Mouse (Mus musculus): ENCODE measurements around the gene Pirt. TPM values are rescaled to one million over a fixed set of nuclear protein-coding genes. Genes with fewer than 3 reads are reported as not detected.

Gene Pirt
- total RNA-seq, 4 experiments from 2014 or later = 0.21 to 0.33 (median 0.25) TPM

GRCm38 (mm10) chr11:66946521-66946920, 34.7 kb downstream of the Pirt start:
- DNase-seq (ENCODE audit: low spot score in 2 of 2) = no peak

- no peak for DNase-seq (ENCODE audit: low spot score in 2 of 2)
Measured at GRCm38 (mm10) chr11:66946922-66947321, 35.1 kb downstream of the Pirt start.

GRCm38 (mm10) chr11:66956303-66956702, 44.5 kb downstream of the Pirt start, which contains the start of gene Tmem238l:
Gene Tmem238l, plus strand, starts transcription at chr11:66956638.
- no peak for DNase-seq (ENCODE audit: low spot score in 2 of 2)

GRCm38 (mm10) chr11:66960797-66961196, 49.0 kb downstream of the Pirt start:
- no peak for DNase-seq (ENCODE audit: low spot score in 2 of 2)

- no peak for DNase-seq (ENCODE audit: low spot score in 2 of 2)
Measured at GRCm38 (mm10) chr11:66961447-66962176, 49.8 kb downstream of the Pirt start.

GRCm38 (mm10) chr11:66963462-66963861, 51.7 kb downstream of the Pirt start:
- no peak for DNase-seq (ENCODE audit: low spot score in 2 of 2)

GRCm38 (mm10) chr11:66966500-66967116, 54.8 kb downstream of the Pirt start:
- no peak for DNase-seq (ENCODE audit: low spot score in 2 of 2)

- no peak for DNase-seq (ENCODE audit: low spot score in 2 of 2)
Measured at GRCm38 (mm10) chr11:66968575-66968974, 56.8 kb downstream of the Pirt start.

GRCm38 (mm10) chr11:66973507-66973906, 61.7 kb downstream of the Pirt start:
- DNase-seq (ENCODE audit: low spot score in 2 of 2) = no peak

GRCm38 (mm10) chr11:66975606-66976330, 64.0 kb downstream of the Pirt start:
- no peak for DNase-seq (ENCODE audit: low spot score in 2 of 2)

Other genes with a start within 250 kb of the Pirt start
- gene Tmem238l, start 44.7 kb downstream of the Pirt start, total RNA-seq (2022) = not detected
- gene Tmem220, start 113.2 kb downstream of the Pirt start, total RNA-seq (2022) = 1 to 10 TPM in 3 of 4 experiments, under 1 TPM in 1; 0.67 to 1.2 (median 1.1) TPM
- 10 to 100 TPM; 24.6 to 30.2 (median 28.9) TPM for gene Adprm, start 140.6 kb downstream of the Pirt start, total RNA-seq (2022)
- gene Sco1, start 140.7 kb downstream of the Pirt start, total RNA-seq (2022) = 10 to 100 TPM; 10.2 to 15.0 (median 11.0) TPM
- gene Myh3, start 166.3 kb downstream of the Pirt start, total RNA-seq (2022) = 1 to 10 TPM; 3.4 to 6.9 (median 5.3) TPM